Mouse (Mus musculus) limb, embryonic 13.5 days (tissue): ENCODE results near the gene Phlpp1. TPM values are rescaled to one million over a fixed set of nuclear protein-coding genes. Genes with fewer than 3 reads are reported as not detected.
A peak's percentile ranks its signal among the peaks of the same experiment; 100 is the strongest.

Source experiments
- ATAC-seq: fragments of 200-750 bp; cut with Nextera tagmentation; 2 replicates; pipeline ENCODE4 v1.8.0; 2017; ENCODE audit warnings: low read depth, moderate number of reproducible peaks, moderate TSS enrichment; ENCODE audit not compliant: low FRiP score
- H3K27ac ChIP-seq: fragments of 300-500 bp; sonication (generic); 2 replicates; pipeline ENCODE4 v1.5.1; 2015; ENCODE audit warnings: inconsistent platforms, mild to moderate bottlenecking, moderate library complexity
- H3K27me3 ChIP-seq: fragments of 300-500 bp; sonication (generic); 2 replicates; pipeline ENCODE4 v1.6.1; 2015; ENCODE audit warnings: mild to moderate bottlenecking, inconsistent platforms
- H3K36me3 ChIP-seq: fragments of 300-500 bp; sonication (generic); 2 replicates; pipeline ENCODE4 v1.6.1; 2015; ENCODE audit warnings: inconsistent platforms, mild to moderate bottlenecking, moderate library complexity
- H3K4me1 ChIP-seq: fragments of 300-500 bp; sonication (generic); 2 replicates; pipeline ENCODE4 v1.6.1; 2015; ENCODE audit warnings: inconsistent platforms
- H3K4me2 ChIP-seq: fragments of 300-500 bp; sonication (generic); replicated peaks from 2 replicates; pipeline ENCODE4 v1.6.1; 2015; ENCODE audit warnings: inconsistent platforms, mild to moderate bottlenecking, moderate library complexity
- H3K4me3 ChIP-seq: fragments of 300-500 bp; sonication (generic); 2 replicates; pipeline ENCODE4 v1.5.1; 2015; ENCODE audit warnings: moderate library complexity, mild to moderate bottlenecking, inconsistent platforms
- H3K9ac ChIP-seq: fragments of 300-500 bp; sonication (generic); 2 replicates; pipeline ENCODE4 v1.6.1; 2015; ENCODE audit warnings: mild to moderate bottlenecking, inconsistent platforms
- H3K9me3 ChIP-seq: fragments of 300-500 bp; sonication (generic); 2 replicates; pipeline ENCODE4 v1.6.1; 2016; ENCODE audit warnings: inconsistent platforms
- WGBS: fragments of 180-500 bp; shearing (Covaris S2); methylation state at CpG from one replicate; pipeline ENCODE4 v1.1.7; 2015; 5-methylcytosine and 5-hydroxymethylcytosine counted together
- polyA plus RNA-seq: library from polyadenylated mRNA; unstranded; fragments of >200 nt; fragmentation: Nextera tagmentation; extraction: Ambion mirVana; gene quantifications from 2 replicates; pipeline ENCODE4 v1.2.1, GENCODE M21; 2015

The Phlpp1 gene
- polyA plus RNA-seq, 1 experiment from 2014 or later = 3.7 TPM

DNA sequence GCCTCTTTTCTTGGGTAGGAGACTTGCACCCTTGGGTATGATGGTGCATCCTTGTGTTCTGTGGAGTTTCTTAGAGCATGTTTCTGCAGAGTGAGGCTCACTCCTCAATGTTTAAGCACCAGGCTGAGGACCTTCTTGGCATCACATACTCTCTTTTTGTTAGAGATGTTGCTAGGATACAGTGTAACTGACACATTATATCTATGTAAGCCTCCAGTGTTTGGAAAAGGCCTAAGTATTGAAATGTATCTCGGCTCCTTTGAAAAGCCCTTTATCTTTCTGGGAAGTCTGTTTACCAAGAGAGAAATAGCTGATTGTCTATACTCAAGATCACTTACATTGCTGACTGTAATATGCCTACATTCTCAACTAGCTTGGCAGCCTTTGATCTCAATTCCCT, 208.9 kb downstream of the Phlpp1 start:
- no peak overlapping the region for H3K27ac ChIP-seq
- no peaks in the 10 kb centered on the region for H3K4me1 ChIP-seq
- 83% methylated on average over 1 of the region's 1 CpGs for WGBS
- no peaks in the 10 kb centered on the region for H3K27me3 ChIP-seq
- no peak for ATAC-seq
- H3K4me3 ChIP-seq = no peak overlapping the region
- H3K4me2 ChIP-seq = no peak overlapping the region
- H3K9ac ChIP-seq = no peak overlapping the region
- H3K9me3 ChIP-seq = no peaks in the 10 kb centered on the region
- peaks cover 10% of the 10 kb centered on the region for H3K36me3 ChIP-seq

DNA sequence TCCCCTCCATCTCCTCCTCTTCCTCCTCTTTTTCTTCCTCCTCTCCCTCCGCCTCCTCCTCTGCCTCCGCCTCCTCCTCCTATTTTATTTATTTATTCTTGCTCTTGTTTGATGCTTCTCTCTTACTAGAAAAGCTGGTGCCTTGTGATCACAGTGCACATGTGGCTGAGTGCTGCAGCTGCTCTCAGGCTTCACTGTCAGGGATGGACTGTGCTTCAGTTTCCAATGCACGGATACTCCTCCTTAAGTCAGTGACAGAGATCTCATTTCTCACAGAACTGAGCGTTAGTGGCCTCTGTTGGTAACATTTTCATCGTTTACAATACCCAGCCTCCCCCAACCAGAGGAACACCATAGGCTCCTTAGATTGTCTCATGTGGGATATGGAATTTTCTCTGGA, 215.0 kb downstream of the Phlpp1 start:
- H3K4me3 ChIP-seq = no peak overlapping the region
- H3K9ac ChIP-seq = no peak overlapping the region
- no peak overlapping the region for H3K27ac ChIP-seq
- no peaks in the 10 kb centered on the region for H3K27me3 ChIP-seq
- H3K4me2 ChIP-seq = no peak overlapping the region
- peaks cover 16% of the 10 kb centered on the region for H3K36me3 ChIP-seq
- 73% methylated on average over 5 of the region's 5 CpGs for WGBS
- H3K4me1 ChIP-seq = no peaks in the 10 kb centered on the region
- no peaks in the 10 kb centered on the region for H3K9me3 ChIP-seq
- peak; percentile 51; the same call in 1 of the 2 replicates for ATAC-seq

DNA sequence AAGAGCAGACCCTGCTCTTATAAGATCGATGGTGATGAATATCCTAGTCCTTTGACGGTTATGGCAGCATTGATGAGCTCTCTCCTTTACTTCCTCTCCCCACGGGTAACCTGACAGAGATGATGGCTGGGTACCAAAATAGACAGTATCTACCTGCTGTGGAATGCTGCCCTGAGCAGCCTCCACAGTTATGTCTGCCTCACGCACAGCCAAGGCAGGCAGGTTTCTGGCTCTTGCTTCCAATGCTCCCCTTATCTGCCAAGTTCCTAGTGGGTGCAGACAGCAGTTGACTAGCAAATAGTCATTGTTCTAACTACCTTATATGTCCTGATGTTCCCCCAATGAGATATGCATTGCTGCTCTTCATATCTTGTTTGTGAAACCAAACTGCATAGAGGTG, 215.7 kb downstream of the Phlpp1 start:
- H3K4me2 ChIP-seq = no peak overlapping the region
- 86% methylated on average over 4 of the region's 4 CpGs for WGBS
- H3K27ac ChIP-seq = no peak overlapping the region
- no peak overlapping the region for H3K9ac ChIP-seq
- H3K36me3 ChIP-seq = peaks cover 23% of the 10 kb centered on the region
- H3K4me3 ChIP-seq = no peak overlapping the region
- H3K4me1 ChIP-seq = no peaks in the 10 kb centered on the region
- no peak for ATAC-seq
- H3K9me3 ChIP-seq = no peaks in the 10 kb centered on the region
- no peaks in the 10 kb centered on the region for H3K27me3 ChIP-seq

DNA sequence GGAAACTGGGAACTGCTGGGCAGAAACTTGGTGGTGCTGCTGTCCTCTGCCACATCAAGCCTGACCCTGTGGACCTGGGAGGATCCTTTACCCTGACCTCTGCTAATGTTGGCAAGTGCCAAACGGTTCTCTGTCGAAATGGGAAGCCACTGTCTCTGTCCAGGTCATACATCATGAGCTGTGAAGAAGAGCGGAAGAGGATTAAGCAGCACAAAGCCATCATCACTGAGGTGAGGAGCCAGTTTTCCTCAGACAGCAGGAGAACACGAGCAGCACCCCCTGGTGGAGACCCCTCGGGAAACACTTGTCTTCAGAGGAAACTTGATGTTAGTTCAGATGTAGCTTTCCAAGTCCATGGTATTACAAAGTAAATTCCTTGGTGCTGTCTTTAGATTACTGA, 218.1 kb downstream of the Phlpp1 start:
- Histone ChIP-seq H3K9me3 (no peaks in the 10 kb centered on the region), H3K4me3 (no peak overlapping the region), H3K27me3 (no peaks in the 10 kb centered on the region), H3K36me3 (peaks cover 37% of the 10 kb centered on the region), H3K4me1 (no peaks in the 10 kb centered on the region), H3K9ac (no peak overlapping the region), H3K27ac (no peak overlapping the region), H3K4me2 (no peak overlapping the region)
- WGBS = 18% methylated on average over 5 of the region's 5 CpGs
- ATAC-seq = no peak

DNA sequence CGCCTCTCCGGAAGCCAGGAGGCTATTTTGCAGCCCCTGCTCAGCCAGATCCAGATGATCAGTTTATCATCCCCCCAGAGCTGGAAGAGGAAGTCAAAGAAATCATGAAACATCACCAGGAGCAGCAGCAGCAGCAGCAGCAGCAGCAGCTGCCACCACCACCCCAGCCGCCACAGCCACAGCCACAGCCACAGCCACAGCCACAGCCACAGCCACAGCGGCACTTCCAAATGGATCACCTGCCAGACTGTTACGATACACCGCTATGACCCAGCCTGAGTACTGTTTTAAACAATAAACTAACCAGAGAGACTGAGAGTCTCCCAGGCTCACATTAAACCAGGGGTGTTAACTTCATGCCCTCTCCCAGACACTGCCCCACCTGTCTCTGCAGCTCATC, 221.5 kb downstream of the Phlpp1 start:
- no peak for ATAC-seq
- no peak overlapping the region for H3K9ac ChIP-seq
- H3K27me3 ChIP-seq = no peaks in the 10 kb centered on the region
- H3K36me3 ChIP-seq = peaks cover 31% of the 10 kb centered on the region
- H3K27ac ChIP-seq = no peak overlapping the region
- no peaks in the 10 kb centered on the region for H3K9me3 ChIP-seq
- 88% methylated on average over 6 of the region's 6 CpGs for WGBS
- no peak overlapping the region for H3K4me2 ChIP-seq
- no peaks in the 10 kb centered on the region for H3K4me1 ChIP-seq
- no peak overlapping the region for H3K4me3 ChIP-seq

DNA sequence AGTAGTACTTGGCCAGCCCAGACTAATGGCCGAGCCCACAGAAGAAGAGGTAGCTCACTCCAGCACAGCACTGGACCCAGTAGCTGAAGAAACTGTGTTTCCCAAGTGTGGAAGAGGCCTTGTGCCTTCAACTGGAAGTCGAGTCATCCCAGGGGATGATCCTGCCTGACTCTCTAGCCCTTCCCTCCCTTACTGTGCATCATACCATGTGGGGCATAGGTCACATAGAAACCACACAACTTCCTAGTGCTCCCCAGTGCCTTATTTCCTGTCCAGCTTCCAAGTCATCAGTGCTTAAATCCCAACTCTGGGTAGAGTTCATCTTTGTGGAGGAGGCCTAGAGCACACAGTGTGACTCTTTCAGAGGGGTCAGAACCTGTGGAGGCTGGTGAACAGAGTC, 223.1 kb downstream of the Phlpp1 start:
- Histone ChIP-seq H3K4me3 (no peak overlapping the region), H3K36me3 (peaks cover 31% of the 10 kb centered on the region), H3K9ac (0 out of 2 replicates have a peak overlapping the region, but pooled peaks have one; percentile 13), H3K27me3 (no peaks in the 10 kb centered on the region), H3K4me1 (no peaks in the 10 kb centered on the region), H3K27ac (no peak overlapping the region), H3K9me3 (no peaks in the 10 kb centered on the region), H3K4me2 (no peak overlapping the region)
- ATAC-seq = no peak
- WGBS = 77% methylated on average over 2 of the region's 2 CpGs

DNA sequence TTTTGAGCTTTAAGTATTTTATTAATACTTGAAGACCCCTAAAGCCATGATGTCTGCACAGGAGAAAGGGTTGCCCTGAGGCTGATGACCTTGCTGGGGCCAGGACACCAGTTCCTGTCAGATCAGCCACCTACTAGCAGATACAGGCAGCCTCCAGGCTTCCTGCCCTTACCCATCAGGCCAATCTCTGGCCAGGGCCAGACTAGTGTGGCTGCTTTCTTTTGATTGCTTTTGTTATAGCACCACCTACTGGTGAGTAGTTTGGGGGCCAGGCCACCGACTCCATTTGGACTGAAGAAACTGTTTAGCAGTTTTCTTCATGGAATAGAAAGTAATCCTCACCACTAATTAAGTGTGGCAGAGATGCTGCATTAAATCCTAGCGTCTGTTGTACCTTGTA, 223.9 kb downstream of the Phlpp1 start:
- 11% methylated on average over 2 of the region's 2 CpGs for WGBS
- ATAC-seq = peak; percentile 75
- no peak overlapping the region for H3K4me3 ChIP-seq

DNA sequence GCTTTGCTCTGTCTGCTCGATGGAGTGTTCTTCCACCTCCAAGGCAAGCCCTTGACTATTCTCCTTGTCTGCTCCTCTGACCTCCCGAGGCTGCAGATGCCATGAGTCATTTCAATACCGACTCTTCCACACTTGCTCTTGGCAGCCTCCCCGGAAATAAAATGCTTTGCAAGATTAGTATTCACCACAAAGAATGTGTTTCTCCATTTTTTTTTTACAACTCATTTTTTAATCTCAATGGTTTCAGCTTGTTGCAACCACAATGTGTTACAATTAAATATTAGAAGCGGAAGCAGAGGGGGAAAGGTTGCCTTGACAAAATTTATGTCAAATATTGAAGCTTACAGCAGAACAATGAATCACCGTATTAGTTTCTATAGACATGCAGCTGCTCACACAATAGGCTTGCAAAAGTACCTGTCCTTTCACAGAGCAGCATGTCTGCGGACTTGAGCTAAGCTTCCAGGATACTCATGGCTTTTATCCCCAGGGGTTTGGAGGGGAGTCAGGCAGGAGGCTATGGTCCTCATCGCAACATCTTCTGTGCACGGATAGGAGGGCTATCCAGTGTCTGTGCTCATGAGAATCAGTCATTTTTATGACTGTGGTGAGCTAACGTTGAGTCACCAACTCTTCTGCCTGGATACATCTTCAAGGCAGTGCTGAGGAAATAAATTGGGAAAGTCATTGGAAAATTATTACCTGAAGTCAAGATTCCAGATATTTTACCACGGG, 229.5 kb downstream of the Phlpp1 start:
- Histone ChIP-seq H3K9ac (no peak overlapping the region), H3K9me3 (no peaks in the 10 kb centered on the region), H3K4me2 (no peak overlapping the region), H3K27ac (no peak overlapping the region), H3K4me3 (no peak overlapping the region), H3K27me3 (no peaks in the 10 kb centered on the region), H3K36me3 (no peaks in the 10 kb centered on the region), H3K4me1 (no peaks in the 10 kb centered on the region)
- 72% methylated on average over 11 of the region's 11 CpGs for WGBS
- no peak for ATAC-seq

More for the DNA sequence above, 223.9 kb downstream of the Phlpp1 start:
- Histone ChIP-seq H3K36me3 (peaks cover 30% of the 10 kb centered on the region), H3K9me3 (no peaks in the 10 kb centered on the region), H3K4me2 (no peak overlapping the region), H3K27me3 (no peaks in the 10 kb centered on the region), H3K27ac (no peak overlapping the region), H3K9ac (no peak overlapping the region), H3K4me1 (no peaks in the 10 kb centered on the region)

DNA sequence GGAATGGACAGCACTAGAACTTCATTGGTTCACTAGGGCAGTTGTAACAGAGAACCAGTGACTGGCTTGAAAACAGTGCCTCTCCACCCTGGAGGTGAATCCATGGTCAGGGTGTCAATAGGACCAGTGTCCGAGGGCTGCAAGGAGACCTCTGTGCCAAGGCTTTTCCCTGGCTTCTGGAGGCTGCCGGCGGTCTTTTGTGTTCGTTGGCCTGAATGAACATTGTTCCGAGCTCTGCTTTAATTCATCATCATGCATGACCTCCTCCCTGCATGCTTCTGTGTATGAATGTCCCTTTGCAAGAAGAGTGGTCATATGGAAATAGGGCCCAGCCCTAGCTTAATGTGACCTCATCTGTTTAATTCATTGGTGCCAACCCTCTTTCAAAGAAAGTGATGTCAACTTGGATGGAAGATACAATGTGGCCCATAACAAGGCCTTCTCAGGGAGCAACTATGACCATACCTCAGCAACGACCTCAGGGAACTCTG, 231.5 kb downstream of the Phlpp1 start:
- H3K9me3 ChIP-seq = no peaks in the 10 kb centered on the region

DNA sequence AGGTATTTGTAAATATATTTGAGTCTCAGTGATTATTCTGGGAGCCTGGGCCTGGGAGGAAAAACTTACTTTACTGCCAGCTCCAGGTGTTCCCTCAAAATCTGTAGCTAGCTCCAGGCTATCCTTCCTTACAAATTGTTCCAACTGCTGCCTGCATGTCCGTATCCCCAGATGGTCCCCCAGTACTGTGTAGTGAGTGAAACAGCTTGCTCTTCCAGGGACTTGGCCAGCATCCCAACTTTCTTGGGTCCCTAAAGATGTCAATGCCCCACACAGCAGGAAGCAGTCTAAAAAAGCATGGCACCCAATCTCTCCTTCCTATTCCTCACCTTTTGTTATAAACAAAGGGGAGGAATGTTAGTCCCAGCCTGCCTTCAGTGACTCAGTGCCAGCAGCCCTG, 235.3 kb downstream of the Phlpp1 start:
- Histone ChIP-seq H3K4me3 (no peak overlapping the region), H3K36me3 (no peaks in the 10 kb centered on the region), H3K27me3 (no peaks in the 10 kb centered on the region), H3K9me3 (no peaks in the 10 kb centered on the region), H3K4me1 (no peaks in the 10 kb centered on the region), H3K27ac (no peak overlapping the region), H3K9ac (no peak overlapping the region), H3K4me2 (no peak overlapping the region)
- 47% methylated on average over 1 of the region's 1 CpGs for WGBS
- ATAC-seq = no peak

More for the DNA sequence above, 231.5 kb downstream of the Phlpp1 start:
- Histone ChIP-seq H3K4me2 (no peak overlapping the region), H3K4me1 (no peaks in the 10 kb centered on the region), H3K27ac (no peak overlapping the region), H3K9ac (no peak overlapping the region), H3K36me3 (no peaks in the 10 kb centered on the region), H3K27me3 (no peaks in the 10 kb centered on the region), H3K4me3 (no peak overlapping the region)
- WGBS = 88% methylated on average over 6 of the region's 6 CpGs
- ATAC-seq = no peak

DNA sequence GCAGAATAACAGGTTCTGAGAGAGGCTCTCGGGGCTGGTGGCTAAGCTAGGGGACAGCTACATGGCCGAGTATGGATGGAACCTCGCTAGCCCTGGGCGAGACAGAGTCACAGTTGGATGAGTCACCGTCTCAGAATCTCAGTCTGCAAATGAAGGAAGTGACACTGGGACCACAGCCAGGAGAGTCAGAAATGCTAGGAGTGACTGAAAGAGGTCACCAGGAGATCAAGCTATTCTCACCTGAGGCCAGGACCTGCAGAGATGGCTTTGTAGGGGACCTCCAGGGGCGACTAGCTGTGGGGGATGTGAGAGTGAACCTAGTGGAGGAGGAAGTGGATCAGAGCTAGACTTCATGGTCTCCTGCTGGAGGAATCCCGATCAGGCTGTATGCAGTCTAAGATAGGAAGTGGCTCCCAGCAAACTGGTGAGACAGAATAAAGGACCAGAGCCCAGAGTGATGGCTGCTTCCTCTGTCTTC, 236.4 kb downstream of the Phlpp1 start:
- 71% methylated on average over 7 of the region's 7 CpGs for whole genome bisulfite sequencing
- H3K4me2 ChIP-seq = no peak overlapping the region
- no peaks in the 10 kb centered on the region for H3K36me3 ChIP-seq
- H3K9me3 ChIP-seq = no peaks in the 10 kb centered on the region
- H3K27ac ChIP-seq = no peak overlapping the region
- no peaks in the 10 kb centered on the region for H3K4me1 ChIP-seq
- H3K27me3 ChIP-seq = no peaks in the 10 kb centered on the region
- ATAC-seq = no peak
- H3K9ac ChIP-seq = no peak overlapping the region
- no peak overlapping the region for H3K4me3 ChIP-seq

DNA sequence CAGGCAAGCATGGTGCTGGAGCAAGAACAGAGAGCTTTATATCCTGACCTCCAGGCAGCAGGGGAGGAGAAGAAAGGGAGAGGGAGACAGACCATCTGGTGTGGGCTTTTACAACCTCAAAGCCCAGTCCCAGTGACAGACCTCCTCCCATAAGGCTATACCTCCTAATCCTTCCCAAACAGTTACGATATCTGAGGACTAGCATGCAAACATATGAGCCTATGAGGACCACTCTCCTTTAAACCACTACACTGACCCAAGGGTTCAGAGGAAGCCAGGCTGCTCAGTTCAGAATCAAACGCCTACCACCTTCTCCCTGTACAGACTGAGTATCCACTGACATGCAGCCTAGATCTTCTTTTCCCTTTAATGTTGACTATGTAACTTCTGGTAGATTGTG, 239.3 kb downstream of the Phlpp1 start:
- Histone ChIP-seq H3K4me2 (no peak overlapping the region), H3K9me3 (no peaks in the 10 kb centered on the region), H3K9ac (no peak overlapping the region), H3K27me3 (no peaks in the 10 kb centered on the region), H3K36me3 (no peaks in the 10 kb centered on the region), H3K27ac (no peak overlapping the region), H3K4me1 (no peaks in the 10 kb centered on the region), H3K4me3 (no peak overlapping the region)
- ATAC-seq = no peak
- WGBS = 72% methylated on average over 2 of the region's 2 CpGs
